Mouse (Mus musculus) liver, embryonic 14.5 days (tissue): ENCODE results near the gene Ssr1. TPM values are rescaled to one million over a fixed set of nuclear protein-coding genes. Genes with fewer than 3 reads are reported as not detected.
A peak's percentile ranks its signal among the peaks of the same experiment; 100 is the strongest.

ENCODE experiments used
- ATAC-seq: fragments of 200-750 bp; cut with Nextera tagmentation; 2 replicates; pipeline ENCODE4 v1.8.0; 2017; ENCODE audit warnings: moderate number of reproducible peaks, mild to moderate bottlenecking, moderate library complexity; ENCODE audit not compliant: insufficient read depth
- DNase-seq, 3 experiments: peaks; one replicate each; pipeline ENCODE4 v3.0.0-alpha.2; 2012 to 2013; ENCODE audit warnings: low read depth in 3 of 3, low spot score in 3 of 3
- H3K27ac ChIP-seq: fragments of 300-500 bp; sonication (generic); 2 replicates; pipeline ENCODE4 v1.5.1; 2014; ENCODE audit warnings: moderate library complexity, mild to moderate bottlenecking, control low read depth, inconsistent platforms
- H3K27me3 ChIP-seq: fragments of 300-500 bp; sonication (generic); 2 replicates; pipeline ENCODE4 v1.6.1; 2014; ENCODE audit warnings: mild to moderate bottlenecking, low read length, moderate library complexity; ENCODE audit not compliant: control insufficient read depth, insufficient read depth
- H3K36me3 ChIP-seq: fragments of 300-500 bp; sonication (generic); replicated peaks from 2 replicates; pipeline ENCODE4 v1.6.1; 2014; ENCODE audit warnings: low read depth; ENCODE audit not compliant: control insufficient read depth, insufficient read depth
- H3K4me1 ChIP-seq, 2 experiments: fragments of 200-500 bp in 1 of 2; fragments of 300-500 bp in 1 of 2; sonication (generic) in 1 of 2; replicated peaks; 2 replicates each; pipeline ENCODE4 v1.6.1; 2012 to 2014; ENCODE audit warnings: antibody characterized with exemption in 1 of 2, inconsistent platforms in 1 of 2, low read length in 1 of 2; ENCODE audit not compliant: control insufficient read depth in 2 of 2, insufficient read depth in 2 of 2
- H3K4me2 ChIP-seq: fragments of 300-500 bp; sonication (generic); 2 replicates; pipeline ENCODE4 v1.6.1; 2014; ENCODE audit warnings: low read depth, mild to moderate bottlenecking, control low read depth, moderate library complexity
- H3K4me3 ChIP-seq, 2 experiments: fragments of 200-500 bp in 1 of 2; fragments of 300-500 bp in 1 of 2; sonication (generic) in 1 of 2; 2 replicates each; pipeline ENCODE4 v1.5.1; 2012 to 2014; ENCODE audit warnings: low read depth in 2 of 2, low read length in 2 of 2, mild to moderate bottlenecking in 2 of 2, control low read depth in 1 of 2, inconsistent platforms in 1 of 2, moderate library complexity in 1 of 2; ENCODE audit not compliant: insufficient read depth in 1 of 2
- H3K9ac ChIP-seq: fragments of 300-500 bp; sonication (generic); replicated peaks from 2 replicates; pipeline ENCODE4 v1.6.1; 2014; ENCODE audit warnings: mild to moderate bottlenecking, control low read depth, moderate library complexity
- H3K9me3 ChIP-seq: fragments of 300-500 bp; sonication (generic); 2 replicates; pipeline ENCODE4 v1.6.1; 2016; ENCODE audit warnings: low read length, mixed read lengths; ENCODE audit not compliant: control insufficient read depth
- CTCF ChIP-seq: IDR thresholded peaks from 2 replicates; pipeline ENCODE4 v1.5.1; 2016; ENCODE audit warnings: antibody characterized with exemption, low read depth, control low read depth
- EP300 ChIP-seq: IDR thresholded peaks from 2 replicates; pipeline ENCODE4 v1.6.1; 2016; ENCODE audit warnings: antibody characterized with exemption, low read depth
- WGBS: fragments of 180-500 bp; shearing (Covaris S2); extraction: QIAGEN DNeasy Blood & Tissue Kit; methylation state at CpG from one replicate; pipeline ENCODE4 v1.1.7; 2014; ENCODE audit not compliant: insufficient replicate concordance; 5-methylcytosine and 5-hydroxymethylcytosine counted together
- polyA plus RNA-seq, 2 experiments: library from polyadenylated mRNA; depleted of rRNA in 1 of 2; stranded (reverse) in 1 of 2; unstranded in 1 of 2; fragments of >200 nt; fragmentation: Nextera tagmentation in 1 of 2; extraction: Ambion mirVana in 1 of 2; gene quantifications; 2 replicates each; pipeline versions ENCODE4 v1.2.1 to v1.2.3; 2012 to 2014

Gene Ssr1
- polyA plus RNA-seq, 2 experiments, result 17.0 to 74.3 TPM

DNA sequence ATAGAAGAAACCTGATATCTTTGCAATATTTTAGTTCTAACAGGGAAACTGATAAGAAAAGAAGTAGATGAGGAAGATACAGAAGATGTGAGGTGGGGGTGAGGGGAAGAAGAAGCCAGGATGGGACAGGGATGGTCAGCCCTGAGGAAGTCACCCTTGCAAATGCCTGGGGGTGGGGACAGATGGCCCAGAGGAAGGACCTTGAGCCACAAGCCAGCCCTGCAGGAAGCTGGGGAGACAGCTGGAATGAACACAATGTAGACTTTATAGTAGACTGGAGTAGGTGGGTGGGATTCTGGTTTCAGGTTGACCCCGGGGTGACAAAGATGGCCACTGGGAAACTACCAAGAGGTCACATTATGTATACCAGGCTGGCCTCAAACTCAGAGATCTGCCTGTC is 39.7 kb downstream of the Ssr1 start:
- H3K9me3 ChIP-seq, result no peaks in the 10 kb centered on the region
- H3K4me3 ChIP-seq, result no peak overlapping the region
- H3K4me2 ChIP-seq, result no peak overlapping the region
- WGBS, result 47% methylated on average over 1 of the region's 1 CpGs
- DNase-seq (no peak), ATAC-seq (no peak)
- no peak overlapping the region for H3K27ac ChIP-seq
- TF ChIP-seq EP300, result no peak
- TF ChIP-seq CTCF, result no peak
- H3K27me3 ChIP-seq, result no peaks in the 10 kb centered on the region
- H3K36me3 ChIP-seq, result no peaks in the 10 kb centered on the region
- no peak overlapping the region for H3K9ac ChIP-seq
- H3K4me1 ChIP-seq, result peaks cover 9 to 10% of the 10 kb centered on the region in 2 experiments

DNA sequence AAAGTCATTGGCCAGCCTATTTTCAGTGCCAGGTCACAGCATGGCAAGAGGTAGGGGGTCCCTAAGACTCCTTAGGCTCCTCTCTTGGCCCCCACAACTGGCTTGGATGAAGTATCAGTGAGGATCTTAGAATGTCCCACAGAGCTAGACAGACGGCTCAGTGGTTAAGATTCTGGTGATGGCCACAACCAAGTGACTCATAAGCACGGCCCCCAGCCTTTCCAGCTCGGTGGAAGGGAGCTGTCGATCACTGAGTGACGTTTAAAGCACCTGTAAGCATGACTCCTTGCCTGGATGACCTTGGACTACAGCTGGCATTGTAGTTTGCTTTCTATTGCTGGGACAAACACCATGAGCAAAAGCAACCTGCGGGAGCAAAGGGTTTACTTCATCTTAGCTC is 41.0 kb downstream of the Ssr1 start:
- WGBS, result 59% methylated on average over 6 of the region's 6 CpGs
- no peak for DNase-seq

DNA sequence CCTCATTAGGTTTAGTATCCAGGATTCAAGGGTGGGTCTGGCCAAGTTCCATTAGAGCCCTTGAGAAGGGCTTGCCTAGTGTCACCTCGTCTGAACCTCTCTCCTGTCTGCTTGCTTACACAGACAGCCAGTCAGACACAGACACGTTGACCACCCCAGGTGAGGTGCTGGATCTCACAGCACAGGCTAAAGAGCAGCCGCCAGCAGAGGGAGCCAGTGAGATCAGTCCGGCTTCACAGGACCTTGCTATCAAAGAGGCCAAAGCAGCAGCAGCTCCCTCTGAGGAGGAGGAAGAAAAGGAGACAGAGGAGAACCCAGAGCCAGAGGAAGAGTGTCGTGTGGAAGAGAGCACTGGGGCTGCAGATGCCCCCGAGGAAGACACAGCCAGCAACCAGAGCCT is 47.3 kb downstream of the Ssr1 start:
- H3K9me3 ChIP-seq, result no peaks in the 10 kb centered on the region
- DNase-seq, result peak in 2 of 3 experiments; percentile 47 to 51
- 23% methylated on average over 6 of the region's 6 CpGs for WGBS
- no peak overlapping the region for H3K27ac ChIP-seq
- ATAC-seq, result peak; percentile 34; the same call in 1 of the 2 replicates
- no peaks in the 10 kb centered on the region for H3K27me3 ChIP-seq
- no peak overlapping the region for H3K4me3 ChIP-seq
- H3K36me3 ChIP-seq, result peaks cover 9% of the 10 kb centered on the region
- no peak overlapping the region for H3K9ac ChIP-seq
- peaks cover 0 to 13% of the 10 kb centered on the region in 2 experiments; a peak in 2 of 4 replicates for H3K4me1 ChIP-seq
- peak; percentile 95 for TF ChIP-seq CTCF
- TF ChIP-seq EP300, result no peak
- H3K4me2 ChIP-seq, result no peak overlapping the region

More for the DNA sequence above, 41.0 kb downstream of the Ssr1 start:
- Histone ChIP-seq H3K4me2 (no peak overlapping the region), H3K4me1 (no peaks in the 10 kb centered on the region), H3K4me3 (no peak overlapping the region), H3K27me3 (no peaks in the 10 kb centered on the region), H3K36me3 (peaks cover 3% of the 10 kb centered on the region; the same call in 1 of the 2 replicates), H3K9me3 (no peaks in the 10 kb centered on the region), H3K9ac (no peak overlapping the region), H3K27ac (no peak overlapping the region)
- TF ChIP-seq CTCF, result no peak
- TF ChIP-seq EP300, result no peak
- ATAC-seq, result no peak; the same call in 1 of the 2 replicates

DNA sequence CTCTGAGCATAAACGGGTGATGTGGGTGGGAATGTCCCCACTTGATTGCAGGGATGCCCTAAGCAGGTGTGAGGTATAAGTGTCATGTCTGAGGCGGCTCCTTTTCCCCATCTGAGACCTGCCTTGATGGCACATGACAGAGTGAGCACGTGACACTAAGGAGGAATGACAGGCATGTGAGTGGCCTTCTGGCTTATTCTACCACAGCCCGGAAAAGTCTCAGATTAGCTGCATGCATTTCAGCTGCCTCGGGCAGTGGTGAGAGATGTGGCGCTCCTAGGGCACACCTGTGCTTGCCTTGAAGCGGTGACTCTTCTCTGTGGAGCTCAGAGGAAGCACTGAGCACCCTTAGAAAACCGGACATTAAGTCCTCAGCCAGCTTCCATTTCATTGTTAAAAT is 48.6 kb downstream of the Ssr1 start:
- H3K27me3 ChIP-seq, result no peaks in the 10 kb centered on the region
- no peak overlapping the region for H3K27ac ChIP-seq
- H3K4me3 ChIP-seq, result no peak overlapping the region
- DNase-seq, result no peak
- ATAC-seq, result no peak
- TF ChIP-seq CTCF (no peak), EP300 (no peak)
- WGBS, result 69% methylated on average over 8 of the region's 8 CpGs
- H3K4me1 ChIP-seq, result peaks cover 0 to 17% of the 10 kb centered on the region in 2 experiments; a peak in 2 of 4 replicates
- H3K36me3 ChIP-seq, result peaks cover 9% of the 10 kb centered on the region
- H3K9ac ChIP-seq, result no peak overlapping the region
- no peaks in the 10 kb centered on the region for H3K9me3 ChIP-seq
- no peak overlapping the region for H3K4me2 ChIP-seq

DNA sequence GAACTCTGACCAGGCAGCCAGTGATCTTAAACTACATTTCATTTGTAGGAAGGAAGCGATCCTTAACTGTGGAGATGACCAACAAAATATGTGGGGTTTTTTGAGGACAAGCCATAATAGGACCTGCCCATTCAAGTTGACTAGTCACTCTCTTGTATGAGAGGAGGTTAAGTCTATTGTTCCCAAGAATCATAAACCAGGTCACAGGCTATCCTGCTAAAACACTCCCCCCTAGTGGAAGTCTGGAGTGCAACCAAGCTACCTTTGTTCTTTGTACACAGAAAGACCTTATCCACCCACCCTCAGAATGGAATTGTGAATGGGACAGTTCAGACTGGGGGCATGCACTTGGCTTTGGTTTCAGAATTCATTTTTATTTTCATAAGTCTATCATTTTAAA is 49.7 kb downstream of the Ssr1 start:
- Histone ChIP-seq H3K9ac (no peak overlapping the region), H3K27ac (no peak overlapping the region), H3K4me1 (peaks cover 0 to 20% of the 10 kb centered on the region in 2 experiments; a peak in 2 of 4 replicates), H3K4me3 (no peak overlapping the region), H3K27me3 (no peaks in the 10 kb centered on the region), H3K36me3 (peaks cover 9% of the 10 kb centered on the region), H3K9me3 (no peaks in the 10 kb centered on the region), H3K4me2 (no peak overlapping the region)
- 74% methylated on average over 1 of the region's 1 CpGs for WGBS
- TF ChIP-seq EP300 (no peak), CTCF (peak; percentile 60)
- DNase-seq, result no peak
- ATAC-seq, result no peak
